Mouse (Mus musculus) gastrocnemius, postnatal 4 days (tissue): Measurements from ENCODE around the gene Trpm5. TPM values are rescaled to one million over a fixed set of nuclear protein-coding genes. Genes with fewer than 3 reads are reported as not detected.

Experiments
- total RNA-seq, 2 experiments: library from RNA; stranded (reverse); gene quantifications; 2 replicates each; pipeline ENCODE4 v1.2.3; 2021

Trpm5 gene
- total RNA-seq, 2 experiments from 2014 or later: 10.0 to 10.3 TPM

Other genes with a start within 250 kb of the Trpm5 start
- gene Th, start 163.5 kb downstream of the Trpm5 start, total RNA-seq: 1 to 10 TPM in 1 of 2 experiments, under 1 TPM in 1; 0.44 to 1.6 TPM
- gene Ascl2, start 125.4 kb downstream of the Trpm5 start, total RNA-seq: under 1 TPM in 1 of 2 experiments, not detected in 1; 0.22 TPM
- gene Tspan32, start 89.6 kb downstream of the Trpm5 start, total RNA-seq: under 1 TPM; 0.88 to 0.96 TPM
- 100 to 1,000 TPM; 347 to 375 TPM for gene Cd81, start 41.9 kb downstream of the Trpm5 start, total RNA-seq
- gene Tssc4, start 25.4 kb downstream of the Trpm5 start, total RNA-seq: 10 to 100 TPM; 24.5 to 26.8 TPM
- gene Kcnq1, start 11.7 kb upstream of the Trpm5 start, total RNA-seq: 1 to 10 TPM; 6.0 to 7.7 TPM